Comparison of ENCODE assay signal across 23 mouse cellular contexts in the genomic region with DNA sequence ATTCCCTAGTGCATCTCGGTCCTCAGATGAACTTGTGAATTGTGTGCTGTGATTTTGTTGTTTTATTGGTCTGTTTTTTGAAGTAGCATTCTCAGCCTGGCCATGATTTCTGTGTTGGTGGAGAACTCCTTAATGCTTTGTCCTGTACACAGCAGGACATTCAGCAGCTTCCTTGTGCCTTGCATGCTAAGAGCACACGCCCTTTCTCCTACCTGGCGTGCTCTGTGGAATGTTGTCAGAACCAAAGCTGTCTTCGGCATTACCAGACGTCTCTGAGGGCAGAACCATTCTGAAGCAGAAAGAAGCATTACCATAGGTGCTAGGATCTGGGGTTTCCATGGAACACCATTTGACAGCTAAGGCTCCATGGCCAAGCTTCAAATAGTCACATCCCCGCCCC.
A peak's percentile ranks its signal among the peaks of the same experiment; 100 is the strongest.
DNase-seq lines count a peak whose midpoint lies in the region; ATAC-seq lines count a peak whose summit lies in the region.
"Had no signal": no experiment of that assay in that cellular context is flagged by ENCODE, and none has a peak within 500 bp of the region (broad histone marks: within the 10 kb centered on the region; RNA-seq: fewer than 3 reads in every experiment).

No protein-coding gene starts in this region.

- peak; percentile 72 for DNase-seq in heart, adult 11 months
- DNase-seq in heart, adult 9 months (ENCODE audit: low spot score in 2 of 2) = no peak
- DNase-seq in ES-CJ7 (ENCODE audit: low read depth, low spot score) (peak; percentile 63), R1 (ENCODE audit: low read depth, low spot score) (peak; percentile 91), ZHBTc4 (ENCODE audit: low read depth, low spot score) (peak; percentile 74), liver (no peak)
- no peak for DNase-seq in frontal cortex, postnatal 10 days (ENCODE audit: low spot score in 2 of 2)
- DNase-seq: adrenal gland, adult 2 months; adrenal gland, adult 8-10 months; adrenal gland, postnatal 10 days; adrenal gland, postnatal 14 days; adrenal gland, postnatal 25 days; adrenal gland, postnatal 36 days; B cell, adult 2 months; cerebellum, adult 11 months; cerebellum, adult 11-12 months; cerebellum, adult 18-20 months; cerebellum, adult 2 months; cerebellum, adult 8-10 months had no signal

- no peak for ATAC-seq in megakaryocyte, adult 5-6 weeks (ENCODE audit: poor library complexity, severe bottlenecking)
- ATAC-seq: activated CD4-positive, CD25-positive, alpha-beta regulatory T cell, adult 4 months; CD4-positive, CD25-positive, alpha-beta regulatory T cell, adult 4 months; Patski had no signal

Comparison
In these comparisons a context has a peak if more than half of its experiments do, and no peak if none do; other contexts are left out.
1. DNase-seq: peak in heart, adult 11 months (single experiment), ES-CJ7 (single experiment), R1 (single experiment) and ZHBTc4 (single experiment); none in heart, adult 9 months (0 of 2), liver (single experiment) and frontal cortex, postnatal 10 days (0 of 2).